Comparison of ENCODE assay signal across 8 mouse cellular contexts in genomic region chr13:41571368-41572350, GRCm38 (mm10). TPM values are rescaled to one million over a fixed set of nuclear protein-coding genes. Genes with fewer than 3 reads are reported as not detected.
DNase-seq lines count a peak whose midpoint lies in the region; ATAC-seq and TF ChIP-seq lines count a peak whose summit lies in the region.

No protein-coding gene starts in this region.

- no peaks in the 10 kb centered on the region for H3K9me3 ChIP-seq in midbrain, embryonic 15.5 days

- no peak overlapping the region for H3K4me3 ChIP-seq in midbrain, embryonic 15.5 days
- H3K4me3 ChIP-seq in spleen, adult 2 months (ENCODE audit: extremely low read depth, insufficient read depth, insufficient read length) = no peak overlapping the region

- H3K36me3 ChIP-seq in midbrain, embryonic 15.5 days (replicated peaks) = no peaks in the 10 kb centered on the region
- no peaks in the 10 kb centered on the region for H3K36me3 ChIP-seq in spleen, adult 2 months (ENCODE audit: control insufficient read depth, insufficient read depth, low read length)

- peak overlapping the region; percentile 55 for H3K27ac ChIP-seq in midbrain, embryonic 15.5 days
- H3K27ac ChIP-seq in spleen, adult 2 months (ENCODE audit: insufficient read depth, low read length) = no peak overlapping the region

- peak overlapping the region; percentile 34 for H3K4me2 ChIP-seq in midbrain, embryonic 15.5 days

- ATAC-seq in midbrain, embryonic 15.5 days (replicated peaks) = peak; percentile 78

- no peaks in the 10 kb centered on the region for H3K27me3 ChIP-seq in midbrain, embryonic 15.5 days (replicated peaks)
- H3K27me3 ChIP-seq in spleen, adult 2 months (ENCODE audit: control insufficient read depth, insufficient read depth, low read length) = no peaks in the 10 kb centered on the region

- no peak for TF ChIP-seq POLR2A in spleen, adult 2 months (IDR thresholded peaks at IDR 0.05; ENCODE audit: low read depth, low read length)

- no peak overlapping the region for H3K9ac ChIP-seq in midbrain, embryonic 15.5 days

- TF ChIP-seq CTCF in spleen, adult 2 months (IDR thresholded peaks at IDR 0.05; ENCODE audit: extremely low read depth, insufficient read depth, insufficient read length, insufficient replicate concordance) = peak; percentile 71; the same call in 1 of the 2 replicates

- DNase-seq in urinary bladder, adult 18-20 months (ENCODE audit: low spot score in 2 of 2) = peak; percentile 30 to 69
- DNase-seq in urinary bladder, adult 2 months (ENCODE audit: low spot score) = no peak
- peak; percentile 76 for DNase-seq in cerebellum, adult 9-11 months
- DNase-seq in frontal cortex, adult 2 months (ENCODE audit: extremely low spot score in 1 of 2, low spot score in 1 of 2) = peak; percentile 80 to 99
- DNase-seq in hindlimb bud, embryonic 11.5 days (ENCODE audit: extremely low spot score, low read depth, low spot score) = peak; percentile 95
- DNase-seq in left cerebral cortex, postnatal 10 days (ENCODE audit: extremely low spot score in 1 of 2, low spot score in 2 of 2) = peak; percentile 73 to 93
- peak; percentile 76 to 85 for DNase-seq in spleen, adult 2 months (ENCODE audit: low read depth in 1 of 2, low spot score in 2 of 2)

- intact Hi-C loops in left cerebral cortex, postnatal 10 days (cut with DNase I) = loop anchor here (1.0 to 10.0 kb wide), 6 partner anchors 66 to 789 kb away; no protein-coding TSS in a partner anchor

- H3K4me1 ChIP-seq in midbrain, embryonic 15.5 days = 0 out of 2 replicates have a peak, but pooled peaks cover 3% of the 10 kb centered on the region
- H3K4me1 ChIP-seq in spleen, adult 2 months (ENCODE audit: control insufficient read depth, insufficient read depth, insufficient read length) = peaks cover 3% of the 10 kb centered on the region; the same call in 1 of the 2 replicates

- 14% methylated on average over 13 of the region's 13 CpGs for WGBS in midbrain, embryonic 15.5 days
- WGBS in spleen, adult 2 months = 68% methylated on average over 13 of the region's 13 CpGs

RNA-seq across cellular contexts. Expression of gene Tmem170b, which starts 34.0 kb away (rescaled TPM):
- polyA plus RNA-seq in urinary bladder, adult 2 months (2012; rRNA removed) = 4.0 and 5.3 TPM in 2 replicates
- polyA plus RNA-seq in frontal cortex, adult 2 months (2012; rRNA removed) = 23.7 and 23.8 TPM in 2 replicates
- 10 to 100 TPM; 83.5 to 85.9 TPM for total RNA-seq in left cerebral cortex, postnatal 10 days (2021)
- polyA plus RNA-seq in midbrain, embryonic 15.5 days (2015; fragmentation: Nextera tagmentation; extraction: Ambion mirVana) = 48.7 and 51.5 TPM in 2 replicates
- 6.0 and 7.5 TPM in 2 replicates for polyA plus RNA-seq in spleen, adult 2 months (2012; rRNA removed)
